Mouse (Mus musculus): ENCODE measurements around the gene Cers2. TPM values are rescaled to one million over a fixed set of nuclear protein-coding genes. Genes with fewer than 3 reads are reported as not detected.

Cers2 gene
- polyA plus RNA-seq, 1 experiment from 2014 or later = 221 TPM

DNA sequence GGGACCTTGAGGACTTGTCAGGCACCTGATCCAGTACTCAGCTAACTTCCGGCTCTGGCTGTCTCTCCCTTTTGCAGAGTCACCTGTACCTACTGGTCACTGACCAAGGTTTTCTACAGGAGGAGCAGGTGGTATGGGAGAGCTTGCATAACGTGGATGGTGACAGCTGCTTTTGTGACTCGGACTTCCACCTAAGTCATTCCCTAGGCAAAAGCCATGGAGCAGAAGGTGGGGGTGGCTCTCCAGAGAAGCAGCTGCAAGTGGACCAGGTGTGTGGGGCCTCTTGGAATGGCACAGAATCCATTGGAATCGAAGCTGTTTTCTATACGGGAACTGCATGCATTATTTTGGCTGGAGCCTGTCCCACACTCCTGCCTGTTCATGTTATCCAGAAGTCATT is 19.9 kb upstream of the Cers2 start:
- H3K36me3 ChIP-seq (ENCODE audit: control insufficient read depth, insufficient read depth, low read length) = peaks cover 24% of the 10 kb centered on the region
- WGBS = 85% methylated on average over 5 of the region's 5 CpGs

DNA sequence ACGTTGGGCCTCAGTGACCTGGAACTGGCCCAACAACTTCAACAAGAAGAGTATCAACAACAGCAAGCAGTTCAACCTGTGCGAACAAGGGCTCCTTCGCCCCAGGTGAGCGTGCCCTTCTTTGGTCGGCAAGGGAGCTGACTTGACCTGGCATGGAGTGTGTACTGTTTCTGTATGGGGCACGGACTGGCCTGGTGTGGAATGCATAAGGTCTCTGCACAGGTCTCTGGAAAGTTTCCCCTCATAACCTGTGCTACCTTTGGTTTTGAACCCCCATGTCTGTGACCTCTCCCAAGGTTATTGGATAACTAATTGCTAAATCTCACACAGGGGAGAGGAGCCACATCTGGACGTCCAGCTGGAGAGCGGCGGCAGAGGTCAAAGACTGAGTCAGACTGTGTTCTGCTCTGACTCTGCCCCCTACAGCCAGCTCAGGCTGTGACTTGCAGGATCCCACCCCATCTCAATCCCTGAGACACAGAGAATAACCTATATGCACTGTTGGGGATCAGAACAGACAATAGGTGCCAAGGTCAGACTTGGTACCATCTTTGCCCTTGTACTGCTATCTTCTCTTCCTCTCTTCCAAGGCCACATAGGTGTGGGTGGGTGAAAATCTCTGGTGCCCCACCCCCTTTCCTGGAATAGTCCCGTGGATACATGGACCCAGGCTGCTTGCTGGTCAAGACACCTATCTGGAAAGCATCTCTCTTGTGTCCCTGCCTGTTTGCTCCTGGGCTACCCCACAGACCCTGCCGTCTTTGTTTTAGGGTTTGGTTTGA is 19.1 kb upstream of the Cers2 start:
- H3K27me3 ChIP-seq (ENCODE audit: control insufficient read depth, insufficient read depth, low read depth, low read length) = no peaks in the 10 kb centered on the region
- peak overlapping the region; percentile 13; the same call in 1 of the 2 replicates for H3K9ac ChIP-seq (ENCODE audit: low read length)
- H3K4me2 ChIP-seq (ENCODE audit: low read depth, low read length) = no peak overlapping the region
- H3K4me3 ChIP-seq (ENCODE audit: low read length) = no peak overlapping the region
- peaks cover 22% of the 10 kb centered on the region for H3K36me3 ChIP-seq (ENCODE audit: control insufficient read depth, insufficient read depth, low read length)
- WGBS = 68% methylated on average over 11 of the region's 11 CpGs
- peaks cover 8% of the 10 kb centered on the region; the same call in 1 of the 2 replicates for H3K4me1 ChIP-seq (replicated peaks; ENCODE audit: control insufficient read depth, insufficient read depth, low read length)
- peak overlapping the region; percentile 29; the same call in 1 of the 2 replicates for H3K27ac ChIP-seq (ENCODE audit: low read length)
- H3K9me3 ChIP-seq (ENCODE audit: control insufficient read depth, low read length) = 0 out of 2 replicates have a peak, but pooled peaks cover 2% of the 10 kb centered on the region
- ATAC-seq (ENCODE audit: low read depth) = peak; percentile 16

More for the DNA sequence above, 19.9 kb upstream of the Cers2 start:
- Histone ChIP-seq H3K4me1 (replicated peaks; ENCODE audit: control insufficient read depth, insufficient read depth, low read length) (peaks cover 8% of the 10 kb centered on the region; the same call in 1 of the 2 replicates), H3K27me3 (ENCODE audit: control insufficient read depth, insufficient read depth, low read depth, low read length) (no peaks in the 10 kb centered on the region), H3K4me2 (ENCODE audit: low read depth, low read length) (no peak overlapping the region), H3K9ac (ENCODE audit: low read length) (no peak overlapping the region), H3K4me3 (ENCODE audit: low read length) (no peak overlapping the region), H3K27ac (ENCODE audit: low read length) (no peak overlapping the region), H3K9me3 (ENCODE audit: control insufficient read depth, low read length) (0 out of 2 replicates have a peak, but pooled peaks cover 2% of the 10 kb centered on the region)
- no peak for ATAC-seq (ENCODE audit: low read depth)

DNA sequence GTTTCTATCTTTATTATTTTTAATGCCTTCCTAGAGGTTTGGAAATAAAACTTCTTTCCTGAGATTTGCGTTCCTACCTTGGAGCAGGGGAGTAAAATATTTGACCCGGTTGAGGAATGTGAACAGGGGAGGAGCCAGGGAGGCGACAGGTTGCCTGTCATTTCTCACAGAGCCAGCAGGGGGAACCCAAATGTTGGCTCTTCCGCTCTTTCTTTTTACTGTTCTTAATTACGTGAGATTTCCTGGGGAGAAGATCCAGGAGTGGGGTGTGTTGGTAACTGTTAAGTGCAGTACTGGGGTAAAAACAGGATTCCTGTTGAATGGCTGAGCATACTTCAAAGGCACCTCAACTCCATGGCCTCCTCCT is 18.5 kb upstream of the Cers2 start:
- peak; percentile 55 for ATAC-seq (ENCODE audit: low read depth)
- H3K36me3 ChIP-seq (ENCODE audit: control insufficient read depth, insufficient read depth, low read length) = peaks cover 20% of the 10 kb centered on the region
- 0 out of 2 replicates have a peak, but pooled peaks cover 2% of the 10 kb centered on the region for H3K9me3 ChIP-seq (ENCODE audit: control insufficient read depth, low read length)
- H3K4me3 ChIP-seq (ENCODE audit: low read length) = no peak overlapping the region
- peaks cover 8% of the 10 kb centered on the region; the same call in 1 of the 2 replicates for H3K4me1 ChIP-seq (replicated peaks; ENCODE audit: control insufficient read depth, insufficient read depth, low read length)
- no peak overlapping the region for H3K27ac ChIP-seq (ENCODE audit: low read length)
- WGBS = 10% methylated on average over 5 of the region's 5 CpGs
- no peak overlapping the region for H3K4me2 ChIP-seq (ENCODE audit: low read depth, low read length)
- H3K27me3 ChIP-seq (ENCODE audit: control insufficient read depth, insufficient read depth, low read depth, low read length) = no peaks in the 10 kb centered on the region
- peak overlapping the region; percentile 21; the same call in 1 of the 2 replicates for H3K9ac ChIP-seq (ENCODE audit: low read length)

DNA sequence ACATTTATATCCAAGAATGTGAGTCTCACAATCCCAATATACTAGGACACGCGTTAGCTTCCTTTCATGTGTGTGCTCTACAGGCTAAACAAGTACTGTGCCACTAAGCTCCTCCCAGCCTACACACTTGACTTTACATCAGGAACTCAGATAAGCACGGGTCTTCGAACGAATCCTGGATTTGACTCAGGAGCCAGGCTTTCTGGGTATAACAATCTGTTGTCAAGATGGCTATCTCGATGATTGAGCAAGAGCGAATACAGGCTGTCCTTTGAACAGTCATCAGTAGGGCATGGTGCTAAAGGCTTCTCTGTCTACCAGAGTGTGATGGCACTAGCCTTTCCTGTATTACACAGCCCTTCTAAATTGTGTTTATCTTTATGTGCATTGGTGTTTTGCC is 16.6 kb upstream of the Cers2 start:
- Histone ChIP-seq H3K9ac (ENCODE audit: low read length) (no peak overlapping the region), H3K36me3 (ENCODE audit: control insufficient read depth, insufficient read depth, low read length) (peaks cover 16% of the 10 kb centered on the region), H3K4me3 (ENCODE audit: low read length) (no peak overlapping the region), H3K9me3 (ENCODE audit: control insufficient read depth, low read length) (0 out of 2 replicates have a peak, but pooled peaks cover 2% of the 10 kb centered on the region), H3K27ac (ENCODE audit: low read length) (no peak overlapping the region), H3K4me1 (replicated peaks; ENCODE audit: control insufficient read depth, insufficient read depth, low read length) (peaks cover 8% of the 10 kb centered on the region; the same call in 1 of the 2 replicates), H3K4me2 (ENCODE audit: low read depth, low read length) (no peak overlapping the region), H3K27me3 (ENCODE audit: control insufficient read depth, insufficient read depth, low read depth, low read length) (no peaks in the 10 kb centered on the region)
- 57% methylated on average over 7 of the region's 7 CpGs for WGBS
- no peak for ATAC-seq (ENCODE audit: low read depth)

DNA sequence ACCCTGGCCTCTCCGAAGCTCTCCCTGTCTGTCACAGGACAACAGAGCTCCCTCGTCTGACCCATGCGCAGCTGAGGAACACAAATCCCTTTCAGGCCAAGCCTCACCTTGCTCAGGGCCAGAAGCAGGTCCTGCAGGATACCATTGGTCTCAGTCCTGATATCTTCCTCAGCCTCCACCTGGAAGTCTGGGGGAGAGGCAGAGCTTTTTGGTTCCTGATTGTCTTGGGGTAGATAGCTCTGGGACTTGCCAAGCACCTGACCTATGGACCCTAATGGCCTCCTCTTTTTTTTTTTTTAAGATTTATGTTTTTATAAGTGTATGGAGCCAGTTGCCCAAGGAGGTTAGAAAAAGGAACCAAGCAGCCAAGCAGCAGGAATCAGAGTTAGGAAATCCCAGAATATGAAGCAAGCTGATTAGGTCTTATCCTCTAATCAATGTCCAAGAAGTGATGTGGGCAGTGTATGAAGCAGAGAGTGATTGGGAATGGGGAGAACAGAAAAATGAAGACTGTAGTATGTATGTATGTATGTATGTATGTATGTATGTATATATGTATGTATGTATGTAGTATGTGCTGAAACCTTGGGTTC is 13.3 kb upstream of the Cers2 start:
- 0 out of 2 replicates have a peak, but pooled peaks cover 2% of the 10 kb centered on the region for H3K9me3 ChIP-seq (ENCODE audit: control insufficient read depth, low read length)
- H3K4me1 ChIP-seq (replicated peaks; ENCODE audit: control insufficient read depth, insufficient read depth, low read length) = peaks cover 2% of the 10 kb centered on the region; the same call in 1 of the 2 replicates
- no peak overlapping the region for H3K4me2 ChIP-seq (ENCODE audit: low read depth, low read length)
- ATAC-seq (ENCODE audit: low read depth) = no peak
- no peak overlapping the region for H3K27ac ChIP-seq (ENCODE audit: low read length)
- no peak overlapping the region for H3K4me3 ChIP-seq (ENCODE audit: low read length)
- WGBS = 69% methylated on average over 3 of the region's 3 CpGs
- H3K27me3 ChIP-seq (ENCODE audit: control insufficient read depth, insufficient read depth, low read depth, low read length) = no peaks in the 10 kb centered on the region
- H3K9ac ChIP-seq (ENCODE audit: low read length) = no peak overlapping the region
- H3K36me3 ChIP-seq (ENCODE audit: control insufficient read depth, insufficient read depth, low read length) = no peaks in the 10 kb centered on the region; the same call in 1 of the 2 replicates

DNA sequence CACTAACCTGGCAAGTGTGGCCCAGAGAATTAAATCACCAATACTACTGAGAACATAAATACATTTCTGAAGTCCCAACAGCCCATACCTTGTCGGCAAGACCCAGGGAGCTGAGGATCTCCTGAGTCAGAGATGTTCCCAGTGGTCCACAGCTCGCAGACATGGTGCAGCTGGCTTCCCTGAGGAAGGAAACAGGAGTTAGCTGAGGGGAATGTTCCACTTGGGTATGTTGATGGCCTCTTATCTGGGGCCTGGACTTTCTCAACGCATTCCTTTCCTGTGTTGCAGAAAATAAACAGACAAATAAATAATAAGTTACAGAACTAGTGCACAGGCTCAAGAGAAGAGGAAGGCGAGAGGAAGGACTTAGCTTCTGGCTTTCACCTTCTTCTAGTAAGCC is 8.3 kb upstream of the Cers2 start:
- Histone ChIP-seq H3K4me1 (replicated peaks; ENCODE audit: control insufficient read depth, insufficient read depth, low read length) (no peaks in the 10 kb centered on the region), H3K27ac (ENCODE audit: low read length) (no peak overlapping the region), H3K36me3 (ENCODE audit: control insufficient read depth, insufficient read depth, low read length) (no peaks in the 10 kb centered on the region), H3K27me3 (ENCODE audit: control insufficient read depth, insufficient read depth, low read depth, low read length) (no peaks in the 10 kb centered on the region), H3K9me3 (ENCODE audit: control insufficient read depth, low read length) (no peaks in the 10 kb centered on the region), H3K9ac (ENCODE audit: low read length) (no peak overlapping the region), H3K4me3 (ENCODE audit: low read length) (no peak overlapping the region), H3K4me2 (ENCODE audit: low read depth, low read length) (no peak overlapping the region)
- 65% methylated on average over 4 of the region's 4 CpGs for WGBS
- ATAC-seq (ENCODE audit: low read depth) = no peak

DNA sequence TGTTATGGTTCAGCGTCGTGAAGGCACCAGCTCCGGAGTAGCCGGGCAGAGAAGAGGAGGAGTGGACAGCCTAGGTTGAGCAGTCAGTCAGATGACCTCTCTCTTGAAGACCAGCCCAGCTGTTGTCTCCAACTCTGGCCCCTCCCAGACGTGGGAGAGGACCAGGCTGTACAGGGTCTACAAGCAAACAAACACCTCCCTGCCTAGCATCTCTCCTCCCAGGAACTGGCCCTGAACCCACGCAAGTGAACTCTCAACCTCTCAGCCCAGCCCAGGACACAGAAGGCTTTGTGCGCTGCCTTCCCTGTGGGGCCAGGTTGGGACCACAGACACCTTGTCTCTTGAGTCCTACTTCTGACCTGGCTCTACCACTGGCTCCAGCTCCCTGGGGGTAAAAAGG is 7.5 kb upstream of the Cers2 start, which contains the start of gene Anxa9:
TSS of gene Anxa9 (minus strand) at position 77 of the 400 bp plus-strand sequence.
- Histone ChIP-seq H3K27ac (ENCODE audit: low read length) (no peak within 1 kb of the TSS), H3K9ac (ENCODE audit: low read length) (no peak within 1 kb of the TSS), H3K36me3 (ENCODE audit: control insufficient read depth, insufficient read depth, low read length) (no peaks in the 10 kb centered on the region), H3K4me1 (replicated peaks; ENCODE audit: control insufficient read depth, insufficient read depth, low read length) (no peaks in the 10 kb centered on the region), H3K4me3 (ENCODE audit: low read length) (no peak within 1 kb of the TSS), H3K27me3 (ENCODE audit: control insufficient read depth, insufficient read depth, low read depth, low read length) (no peaks in the 10 kb centered on the region), H3K4me2 (ENCODE audit: low read depth, low read length) (no peak within 1 kb of the TSS), H3K9me3 (ENCODE audit: control insufficient read depth, low read length) (no peaks in the 10 kb centered on the region)
- 31% methylated on average over 7 of the region's 7 CpGs for WGBS
- 0 out of 2 replicates have a peak, but pooled peaks have one; percentile 55 for ATAC-seq (ENCODE audit: low read depth)

DNA sequence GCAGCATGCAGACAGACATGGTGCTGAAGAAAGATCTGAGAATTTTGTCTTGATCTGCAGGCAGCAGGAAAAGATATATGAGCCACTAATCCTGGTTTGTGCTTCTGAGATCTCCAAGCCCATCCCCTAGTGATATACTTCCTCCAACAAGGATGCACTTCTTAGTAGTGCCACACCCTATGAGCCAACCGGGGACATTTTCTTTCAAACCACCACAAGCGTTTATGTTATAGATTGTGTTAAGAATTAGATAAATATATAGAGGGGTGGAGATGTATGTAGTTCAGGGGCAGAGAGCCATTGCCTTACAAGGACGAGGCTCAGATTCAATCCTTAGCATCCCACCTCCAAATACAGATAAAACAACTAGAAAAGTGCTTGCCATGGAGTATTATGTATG is 4.1 kb upstream of the Cers2 start:
- 48% methylated on average over 3 of the region's 3 CpGs for WGBS
- no peak overlapping the region for H3K4me2 ChIP-seq (ENCODE audit: low read depth, low read length)
- peaks cover 4% of the 10 kb centered on the region; the same call in 1 of the 2 replicates for H3K4me1 ChIP-seq (replicated peaks; ENCODE audit: control insufficient read depth, insufficient read depth, low read length)
- no peaks in the 10 kb centered on the region for H3K9me3 ChIP-seq (ENCODE audit: control insufficient read depth, low read length)
- no peaks in the 10 kb centered on the region for H3K36me3 ChIP-seq (ENCODE audit: control insufficient read depth, insufficient read depth, low read length)
- no peak overlapping the region for H3K27ac ChIP-seq (ENCODE audit: low read length)
- no peak overlapping the region for H3K4me3 ChIP-seq (ENCODE audit: low read length)
- no peak overlapping the region for H3K9ac ChIP-seq (ENCODE audit: low read length)
- no peaks in the 10 kb centered on the region for H3K27me3 ChIP-seq (ENCODE audit: control insufficient read depth, insufficient read depth, low read depth, low read length)
- ATAC-seq (ENCODE audit: low read depth) = no peak

Data from lung, embryonic 16.5 days (tissue).